Mouse (Mus musculus) heart, postnatal 0 days (tissue): ENCODE results near the gene Selenon.

Experiments
- CTCF ChIP-seq: IDR thresholded peaks from 2 replicates; pipeline ENCODE4 v1.5.1; 2016; ENCODE audit warnings: antibody characterized with exemption, control low read depth, low read depth
- EP300 ChIP-seq: IDR thresholded peaks from 2 replicates; pipeline ENCODE4 v1.6.1; 2016; ENCODE audit warnings: antibody characterized with exemption, low read depth

- no peak for TF ChIP-seq CTCF
- TF ChIP-seq EP300: no peak
Measured at GRCm38 (mm10) chr4:134586631-134587030, 34.7 kb upstream of the Selenon start.
